Mouse (Mus musculus) cerebellum, adult 9-10 months (tissue): ENCODE measurements around the gene Olfr743.
"Not testable (repeated sequence)": the region's sequence is repeated elsewhere in the genome, so short reads cannot be mapped to it uniquely, and the experiment has no call there.

Experiments
- DNase-seq: peaks from one replicate; pipeline ENCODE4 v3.0.0; 2022

The Olfr743 gene

DNA sequence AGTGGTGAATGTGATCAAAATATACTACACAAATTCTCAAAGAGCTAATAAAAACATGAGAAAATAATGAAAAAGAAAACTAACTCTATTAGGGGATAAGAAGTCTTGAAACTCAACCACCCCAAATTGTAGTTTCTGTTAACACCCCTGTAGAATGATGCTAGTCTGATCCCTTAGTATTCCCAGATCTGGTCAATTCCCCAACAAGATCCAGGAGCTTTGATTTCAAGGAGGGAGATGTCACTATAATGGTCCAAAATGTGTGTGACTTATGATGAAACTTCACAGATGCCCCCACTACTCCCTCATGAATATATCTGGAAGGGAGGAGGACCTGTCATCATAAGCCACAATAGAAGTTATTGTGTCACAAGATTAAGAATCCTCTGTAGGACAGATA is at the start of gene Olfr743:
Gene Olfr743 (plus strand): TSS at position 301 of the 400 bp plus-strand sequence.
- no peak for DNase-seq

DNA sequence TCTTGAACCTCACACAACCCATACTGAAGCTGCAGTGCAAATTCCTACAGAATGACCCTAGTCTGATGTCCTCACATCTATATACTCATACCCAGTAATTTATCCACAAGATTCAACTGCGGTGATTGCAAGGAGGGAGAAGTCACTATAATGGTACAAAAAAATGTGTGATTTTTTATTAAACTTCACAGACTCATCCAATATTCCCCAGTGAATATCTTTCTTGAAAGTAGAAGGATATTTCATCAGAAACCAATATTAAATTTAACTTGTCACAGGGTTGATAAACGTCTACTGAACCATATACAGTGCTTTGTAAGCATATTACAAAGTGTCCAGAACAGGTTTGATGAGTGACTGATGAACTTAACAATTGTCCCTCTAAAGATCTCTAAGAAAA is 49.2 kb upstream of the Olfr743 start, which contains the start of gene Olfr741:
Gene Olfr741 (plus strand): TSS at position 301 of the 400 bp plus-strand sequence.
- no peak for DNase-seq

DNA sequence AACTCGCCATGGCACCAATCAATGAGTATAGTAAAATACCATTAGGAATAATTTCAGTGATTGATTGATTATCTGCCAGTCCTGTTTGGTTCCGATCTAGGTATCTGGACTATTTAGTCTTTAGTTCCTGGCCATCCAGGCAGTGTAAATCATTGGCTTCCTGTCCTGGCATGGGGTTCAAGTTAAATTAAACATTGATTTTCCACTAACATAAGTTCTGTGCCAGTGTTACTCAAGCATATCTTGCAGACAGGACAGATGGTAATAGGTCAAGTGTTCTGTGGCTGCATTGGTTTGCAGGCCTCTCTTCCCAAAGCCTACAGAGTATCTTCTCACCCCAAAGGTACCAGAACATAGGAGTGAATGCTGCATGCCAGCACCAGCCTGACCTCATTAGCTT is 43.2 kb upstream of the Olfr743 start:
- no peak for DNase-seq

DNA sequence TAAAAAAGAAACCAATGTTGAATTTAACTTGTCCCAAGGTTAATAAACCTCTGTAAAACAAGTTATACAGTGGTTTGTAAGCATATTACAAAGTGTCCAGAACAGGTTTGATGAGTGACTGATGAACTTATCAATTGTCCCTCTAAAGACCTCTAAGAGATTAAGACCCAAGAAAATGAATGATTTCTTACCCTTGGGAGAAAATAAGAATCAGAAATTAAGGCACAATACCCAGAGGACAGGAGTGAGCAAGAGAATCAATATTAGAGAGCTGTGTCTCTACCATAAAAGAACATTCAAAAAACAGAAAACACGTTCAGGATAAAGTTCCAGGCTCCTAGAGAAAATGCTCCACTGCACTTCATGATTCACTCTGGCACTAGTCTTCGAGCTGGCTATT is 18.3 kb upstream of the Olfr743 start, which contains the start of gene Olfr742:
Gene Olfr742 (plus strand): TSS at position 301 of the 400 bp plus-strand sequence.
- DNase-seq = no peak

DNA sequence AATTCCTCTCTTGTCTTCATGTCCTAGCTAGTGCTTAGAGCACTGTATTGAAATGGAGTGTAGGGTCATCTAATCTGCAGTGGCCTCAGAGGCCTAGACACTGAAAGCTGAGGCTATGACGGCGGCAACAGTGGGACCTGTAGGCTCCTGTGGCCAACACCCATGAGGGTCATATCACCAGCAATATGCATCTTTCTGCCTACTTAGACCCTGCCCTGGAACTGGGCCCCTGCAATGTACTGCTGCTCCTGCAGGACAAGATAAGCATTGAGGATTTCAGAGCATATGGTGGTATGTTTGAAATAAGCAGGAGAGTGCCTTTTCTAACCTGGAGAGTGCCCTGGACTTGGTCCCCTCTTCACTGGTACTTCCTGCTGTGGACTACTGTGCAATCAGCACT is 31.1 kb downstream of the Olfr743 start:
- DNase-seq = no peak

DNA sequence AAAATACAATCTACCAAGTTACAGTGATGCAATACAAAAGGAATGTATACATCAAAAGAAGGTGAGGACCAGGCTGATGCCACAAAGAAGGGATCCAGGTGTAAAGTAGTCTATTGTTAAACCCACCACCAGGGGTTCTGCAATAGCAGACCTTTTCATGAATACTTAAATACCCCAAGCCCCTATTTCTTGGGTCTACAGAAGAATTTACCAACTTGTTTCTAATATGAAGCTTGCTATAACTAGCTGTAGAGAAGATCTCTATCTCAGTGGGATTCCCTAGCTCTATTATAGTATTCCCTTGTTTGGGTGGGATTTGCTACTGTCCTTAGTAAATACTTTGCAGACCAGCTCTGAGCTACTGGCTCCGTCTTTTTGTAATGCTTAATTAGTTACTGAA is 51.4 kb downstream of the Olfr743 start:
- not testable (repeated sequence) for DNase-seq
